Mouse (Mus musculus) forebrain, embryonic 11.5 days (tissue): ENCODE data around the gene Myh9. TPM values are rescaled to one million over a fixed set of nuclear protein-coding genes. Genes with fewer than 3 reads are reported as not detected.

ENCODE experiments used
- ATAC-seq: fragments of 200-750 bp; cut with Nextera tagmentation; replicated peaks from 2 replicates; pipeline ENCODE4 v1.8.0; 2017; ENCODE audit warnings: moderate TSS enrichment; ENCODE audit not compliant: low FRiP score
- DNase-seq: peaks from one replicate; pipeline ENCODE4 v3.0.0-alpha.2; 2017; ENCODE audit warnings: low spot score
- H3K27ac ChIP-seq: fragments of 300-500 bp; sonication (generic); 2 replicates; pipeline ENCODE4 v1.5.1; 2014; ENCODE audit warnings: low read depth, low read length
- H3K27me3 ChIP-seq: fragments of 300-500 bp; sonication (generic); 2 replicates; pipeline ENCODE4 v1.6.1; 2014; ENCODE audit warnings: mild to moderate bottlenecking, low read length, mixed read lengths; ENCODE audit not compliant: control insufficient read depth, insufficient read depth
- H3K36me3 ChIP-seq: fragments of 300-500 bp; sonication (generic); 2 replicates; pipeline ENCODE4 v1.6.1; 2014; ENCODE audit warnings: mild to moderate bottlenecking, low read length, moderate library complexity, mixed read lengths; ENCODE audit not compliant: control insufficient read depth, insufficient read depth
- H3K4me1 ChIP-seq: fragments of 300-500 bp; sonication (generic); replicated peaks from 2 replicates; pipeline ENCODE4 v1.6.1; 2014; ENCODE audit warnings: low read length, mixed read lengths; ENCODE audit not compliant: control insufficient read depth, insufficient read depth
- H3K4me2 ChIP-seq: fragments of 300-500 bp; sonication (generic); 2 replicates; pipeline ENCODE4 v1.6.1; 2014; ENCODE audit warnings: low read depth, mild to moderate bottlenecking, low read length, moderate library complexity, mixed read lengths; ENCODE audit not compliant: severe bottlenecking
- H3K4me3 ChIP-seq: fragments of 300-500 bp; sonication (generic); 2 replicates; pipeline ENCODE4 v1.5.1; 2014; ENCODE audit warnings: low read depth, low read length
- H3K9ac ChIP-seq: fragments of 300-500 bp; sonication (generic); 2 replicates; pipeline ENCODE4 v1.6.1; 2014; ENCODE audit warnings: low read length
- H3K9me3 ChIP-seq: fragments of 300-500 bp; sonication (generic); 2 replicates; pipeline ENCODE4 v1.6.1; 2016; ENCODE audit warnings: low read length, mixed read lengths; ENCODE audit not compliant: control insufficient read depth
- WGBS: fragments of 180-500 bp; shearing (Covaris S2); extraction: QIAGEN DNeasy Blood & Tissue Kit; methylation state at CpG from one replicate; pipeline ENCODE4 v1.1.7; 2014; 5-methylcytosine and 5-hydroxymethylcytosine counted together
- polyA plus RNA-seq: library from polyadenylated mRNA; unstranded; fragments of >200 nt; fragmentation: Nextera tagmentation; extraction: Ambion mirVana; gene quantifications from 2 replicates; pipeline ENCODE4 v1.2.1, GENCODE M21; 2014

Myh9 gene
- polyA plus RNA-seq, 1 experiment from 2014 or later = 37.4 TPM

DNA sequence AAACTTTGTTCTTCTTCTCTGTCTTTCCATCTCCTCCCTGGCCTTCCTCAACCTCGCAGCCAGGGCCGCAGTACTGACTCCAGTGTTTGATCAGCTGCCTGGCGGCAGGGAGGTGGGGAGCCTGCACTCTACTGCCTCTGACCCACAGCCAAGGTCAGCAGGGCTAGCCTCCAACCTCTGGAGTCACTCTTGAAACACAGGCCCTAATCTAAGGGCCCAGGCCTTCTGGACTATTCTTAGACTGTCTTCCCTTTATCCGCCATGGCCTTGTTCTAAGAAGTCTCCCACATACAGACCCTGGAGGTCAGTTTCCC, 41.7 kb upstream of the Myh9 start:
- H3K9ac ChIP-seq = no peak overlapping the region
- DNase-seq (no peak), ATAC-seq (no peak)
- H3K27me3 ChIP-seq = no peaks in the 10 kb centered on the region
- H3K9me3 ChIP-seq = no peaks in the 10 kb centered on the region
- H3K27ac ChIP-seq = no peak overlapping the region
- H3K36me3 ChIP-seq = no peaks in the 10 kb centered on the region
- H3K4me2 ChIP-seq = no peak overlapping the region
- no peak overlapping the region for H3K4me3 ChIP-seq
- 62% methylated on average over 4 of the region's 4 CpGs for WGBS
- no peaks in the 10 kb centered on the region; the same call in 1 of the 2 replicates for H3K4me1 ChIP-seq

GRCm38 (mm10) chr15:77882797-77883696, 41.1 kb upstream of the Myh9 start:
- no peak overlapping the region for H3K4me3 ChIP-seq
- no peaks in the 10 kb centered on the region; the same call in 1 of the 2 replicates for H3K4me1 ChIP-seq
- no peaks in the 10 kb centered on the region for H3K9me3 ChIP-seq
- ATAC-seq = no peak
- peak; percentile 56 for DNase-seq
- no peaks in the 10 kb centered on the region for H3K36me3 ChIP-seq
- 14% methylated on average over 16 of the region's 17 CpGs for WGBS
- no peaks in the 10 kb centered on the region for H3K27me3 ChIP-seq
- H3K9ac ChIP-seq = no peak overlapping the region
- H3K27ac ChIP-seq = no peak overlapping the region
- no peak overlapping the region for H3K4me2 ChIP-seq

- no peak overlapping the region for H3K27ac ChIP-seq
- 66% methylated on average over 6 of the region's 6 CpGs for WGBS
These were observed 40.3 kb upstream of the Myh9 start for GRCm38 (mm10) chr15:77882297-77882696.

GRCm38 (mm10) chr15:77881698-77882097, 39.7 kb upstream of the Myh9 start:
- 68% methylated on average over 5 of the region's 5 CpGs for WGBS
- ATAC-seq = no peak
- no peak overlapping the region for H3K27ac ChIP-seq

More at GRCm38 (mm10) chr15:77882297-77882696, 40.3 kb upstream of the Myh9 start:
- DNase-seq = no peak
- no peak overlapping the region for H3K9ac ChIP-seq
- H3K4me1 ChIP-seq = no peaks in the 10 kb centered on the region; the same call in 1 of the 2 replicates
- H3K27me3 ChIP-seq = no peaks in the 10 kb centered on the region
- H3K4me2 ChIP-seq = no peak overlapping the region
- no peaks in the 10 kb centered on the region for H3K9me3 ChIP-seq
- no peak overlapping the region for H3K4me3 ChIP-seq
- no peak for ATAC-seq
- no peaks in the 10 kb centered on the region for H3K36me3 ChIP-seq

DNA sequence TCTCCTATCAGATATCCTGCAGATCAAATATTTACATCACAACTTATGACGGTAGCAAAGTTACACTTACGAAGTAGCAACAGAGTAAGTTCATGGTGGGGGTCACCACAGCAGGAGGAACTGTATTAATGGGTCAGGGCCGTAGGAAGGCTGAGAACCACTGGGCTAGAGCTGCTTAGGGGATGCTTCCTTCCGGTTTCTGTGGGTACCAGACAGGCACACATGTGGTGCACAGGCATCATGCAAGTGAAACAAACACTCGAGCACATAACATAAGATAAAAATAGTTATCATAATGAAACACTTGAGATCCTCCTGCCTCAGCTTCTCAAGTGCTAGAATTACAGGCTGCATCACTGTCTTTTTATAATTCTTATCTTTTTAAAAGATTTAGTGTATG, 38.8 kb upstream of the Myh9 start:
- H3K27me3 ChIP-seq = no peaks in the 10 kb centered on the region
- no peak overlapping the region for H3K9ac ChIP-seq
- no peak overlapping the region for H3K27ac ChIP-seq
- WGBS = 88% methylated on average over 5 of the region's 5 CpGs
- H3K4me2 ChIP-seq = no peak overlapping the region
- no peaks in the 10 kb centered on the region for H3K9me3 ChIP-seq
- no peaks in the 10 kb centered on the region for H3K36me3 ChIP-seq
- H3K4me3 ChIP-seq = no peak overlapping the region
- H3K4me1 ChIP-seq = no peaks in the 10 kb centered on the region; the same call in 1 of the 2 replicates
- no peak for DNase-seq
- no peak for ATAC-seq

More at GRCm38 (mm10) chr15:77881698-77882097, 39.7 kb upstream of the Myh9 start:
- no peak for DNase-seq
- no peak overlapping the region for H3K9ac ChIP-seq
- H3K9me3 ChIP-seq = no peaks in the 10 kb centered on the region
- H3K4me2 ChIP-seq = no peak overlapping the region
- H3K27me3 ChIP-seq = no peaks in the 10 kb centered on the region
- H3K36me3 ChIP-seq = no peaks in the 10 kb centered on the region
- H3K4me3 ChIP-seq = no peak overlapping the region
- H3K4me1 ChIP-seq = no peaks in the 10 kb centered on the region; the same call in 1 of the 2 replicates

GRCm38 (mm10) chr15:77879756-77880155, 37.8 kb upstream of the Myh9 start:
- H3K9me3 ChIP-seq = no peaks in the 10 kb centered on the region
- ATAC-seq (no peak), DNase-seq (no peak)
- no peaks in the 10 kb centered on the region for H3K27me3 ChIP-seq
- H3K4me1 ChIP-seq = no peaks in the 10 kb centered on the region; the same call in 1 of the 2 replicates
- no peak overlapping the region for H3K4me2 ChIP-seq
- H3K4me3 ChIP-seq = no peak overlapping the region
- H3K27ac ChIP-seq = no peak overlapping the region
- H3K9ac ChIP-seq = no peak overlapping the region
- no peaks in the 10 kb centered on the region for H3K36me3 ChIP-seq
- 94% methylated on average over 3 of the region's 3 CpGs for WGBS

DNA sequence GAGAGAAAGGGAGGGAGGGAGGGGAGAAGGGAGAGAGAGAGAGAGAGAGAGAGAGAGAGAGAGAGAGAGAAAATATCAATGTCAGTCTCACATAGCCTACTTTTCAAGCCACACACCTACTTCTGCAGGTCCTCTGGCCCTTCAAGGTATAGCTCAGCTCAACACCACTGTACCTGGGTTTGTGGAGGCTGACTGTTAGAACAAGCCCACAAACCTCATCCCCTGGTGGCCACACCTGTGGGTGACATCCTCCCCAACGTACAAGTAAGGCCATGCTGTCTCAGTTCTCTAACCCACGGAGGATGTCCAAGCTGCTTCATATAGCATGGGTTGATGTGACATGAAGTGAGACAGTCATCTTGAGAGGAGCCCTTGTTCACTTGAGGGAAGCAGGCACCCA, 35.2 kb upstream of the Myh9 start:
- ATAC-seq (no peak), DNase-seq (no peak)
- Histone ChIP-seq H3K9ac (no peak overlapping the region), H3K4me2 (no peak overlapping the region), H3K36me3 (no peaks in the 10 kb centered on the region), H3K27ac (no peak overlapping the region), H3K9me3 (no peaks in the 10 kb centered on the region), H3K27me3 (no peaks in the 10 kb centered on the region), H3K4me3 (no peak overlapping the region), H3K4me1 (no peaks in the 10 kb centered on the region)
- WGBS = 68% methylated on average over 2 of the region's 2 CpGs

- H3K4me1 ChIP-seq = no peaks in the 10 kb centered on the region
- H3K27ac ChIP-seq = no peak overlapping the region
- ATAC-seq (no peak), DNase-seq (no peak)
- H3K9ac ChIP-seq = no peak overlapping the region
- H3K27me3 ChIP-seq = no peaks in the 10 kb centered on the region
- WGBS = 86% methylated on average over 3 of the region's 3 CpGs
- no peaks in the 10 kb centered on the region for H3K36me3 ChIP-seq
- no peaks in the 10 kb centered on the region for H3K9me3 ChIP-seq
- H3K4me2 ChIP-seq = no peak overlapping the region
- H3K4me3 ChIP-seq = no peak overlapping the region
These were observed 34.7 kb upstream of the Myh9 start for GRCm38 (mm10) chr15:77876716-77877115.

DNA sequence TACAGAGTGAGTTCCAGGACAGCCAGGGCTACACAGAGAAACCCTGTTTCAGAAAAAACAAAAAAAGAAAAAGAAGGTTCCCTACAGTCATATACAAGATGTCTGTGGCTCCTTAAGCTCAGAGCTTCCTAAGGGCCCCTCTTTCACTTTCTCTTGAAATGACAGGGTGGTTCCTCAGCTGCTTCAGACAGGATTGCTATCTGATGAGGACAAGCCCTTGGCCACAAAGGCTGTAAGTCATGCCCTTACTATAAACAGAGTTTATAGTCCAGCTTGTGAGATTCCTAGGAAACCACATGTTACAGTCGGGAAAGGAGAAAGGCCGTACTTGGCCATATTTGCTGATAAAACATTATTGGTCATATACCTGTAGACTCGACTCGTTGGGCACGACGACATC, 34.0 kb upstream of the Myh9 start:
- Histone ChIP-seq H3K4me3 (no peak overlapping the region), H3K9ac (no peak overlapping the region), H3K4me2 (no peak overlapping the region), H3K9me3 (no peaks in the 10 kb centered on the region), H3K36me3 (no peaks in the 10 kb centered on the region), H3K27me3 (no peaks in the 10 kb centered on the region), H3K27ac (no peak overlapping the region), H3K4me1 (no peaks in the 10 kb centered on the region)
- ATAC-seq (no peak), DNase-seq (no peak)
- 91% methylated on average over 6 of the region's 6 CpGs for WGBS
